Mouse (Mus musculus) ES-Bruce4 (cell line): Measurements from ENCODE around the gene Pygm.

Source experiments
- CTCF ChIP-seq: IDR thresholded peaks from one replicate; pipeline ENCODE4 v1.8.1; 2011; ENCODE audit warnings: low read depth, low read length
- EP300 ChIP-seq: IDR thresholded peaks from 2 replicates; pipeline ENCODE4 v1.6.1; 2011; ENCODE audit warnings: low read depth, low read length; ENCODE audit not compliant: insufficient read depth
- POLR2A ChIP-seq: IDR thresholded peaks from one replicate; pipeline ENCODE4 v1.8.1; 2011; ENCODE audit warnings: low read length; ENCODE audit not compliant: insufficient read depth

GRCm38 (mm10) chr19:6408749-6409148, 24.6 kb downstream of the Pygm start:
- TF ChIP-seq CTCF = no peak
- no peak for TF ChIP-seq POLR2A
- no peak for TF ChIP-seq EP300
